12 mouse cellular contexts compared by ENCODE assay signal in genomic region chr4:70515514-70515913, GRCm38 (mm10).
"Had no signal": no experiment of that assay in that cellular context is flagged by ENCODE, and none has a peak within 500 bp of the region (broad histone marks: within the 10 kb centered on the region; RNA-seq: fewer than 3 reads in every experiment).

No protein-coding gene starts in this region.

- H3K4me3 ChIP-seq: limb, embryonic 13.5 days; liver, embryonic 13.5 days; midbrain, embryonic 12.5 days had no signal

- ATAC-seq: intestine, postnatal 0 days; midbrain, embryonic 16.5 days had no signal

- H3K4me1 ChIP-seq: limb, embryonic 13.5 days; midbrain, embryonic 12.5 days had no signal

- H3K36me3 ChIP-seq: limb, embryonic 13.5 days; liver, embryonic 13.5 days; midbrain, embryonic 12.5 days had no signal

- H3K4me2 ChIP-seq: limb, embryonic 13.5 days; liver, embryonic 13.5 days; midbrain, embryonic 12.5 days had no signal

- H3K27me3 ChIP-seq: limb, embryonic 13.5 days; liver, embryonic 13.5 days; midbrain, embryonic 12.5 days had no signal

- H3K9me3 ChIP-seq: limb, embryonic 13.5 days; liver, embryonic 13.5 days; midbrain, embryonic 12.5 days had no signal

- H3K9ac ChIP-seq: limb, embryonic 13.5 days; liver, embryonic 13.5 days; midbrain, embryonic 12.5 days had no signal

- H3K27ac ChIP-seq: kidney, postnatal 0 days; limb, embryonic 13.5 days; liver, embryonic 13.5 days; midbrain, embryonic 12.5 days had no signal

- DNase-seq: kidney, adult 8-10 months; kidney, postnatal 36 days; left cerebral cortex, postnatal 4 days; liver, embryonic 13.5 days; lung, adult 18-20 months; lung, postnatal 10 days; lung, postnatal 4 days had no signal
